Mouse (Mus musculus): ENCODE data around the gene Recql5. TPM values are rescaled to one million over a fixed set of nuclear protein-coding genes. Genes with fewer than 3 reads are reported as not detected.

Recql5 gene
- total and polyA plus RNA-seq, 3 experiments = 6.8 to 10.2 (median 7.4) TPM

- Histone ChIP-seq H3K27ac (no peak overlapping the region), H3K4me3 (no peak overlapping the region), H3K36me3 (ENCODE audit: control insufficient read depth, insufficient read depth, low read length) (no peaks in the 10 kb centered on the region), H3K9ac (ENCODE audit: low read depth, low read length) (no peak overlapping the region), H3K27me3 (ENCODE audit: control insufficient read depth, insufficient read depth, low read length) (no peaks in the 10 kb centered on the region), H3K4me1 (ENCODE audit: control insufficient read depth, insufficient read depth, low read length) (no peaks in the 10 kb centered on the region), H3K79me2 (replicated peaks; ENCODE audit: control insufficient read depth, insufficient read depth, low read length) (no peaks in the 10 kb centered on the region)
- intact Hi-C loops (cut with DNase I) = no loop called here
- no peak for DNase-seq
- 87% methylated on average over 5 of the region's 5 CpGs for WGBS
- no peak for TF ChIP-seq POLR2A (IDR thresholded peaks at IDR 0.05; ENCODE audit: insufficient read depth, low read depth, low read length)
- peak; percentile 7; the same call in 1 of the 2 replicates for TF ChIP-seq CTCF (IDR thresholded peaks at IDR 0.05)
- TF ChIP-seq EP300 (IDR thresholded peaks at IDR 0.05; ENCODE audit: insufficient read depth, low read depth, low read length) = no peak
Measured at GRCm38 (mm10) chr11:115876438-115876837, 56.8 kb downstream of the Recql5 start.

GRCm38 (mm10) chr11:115875935-115876334, 57.3 kb downstream of the Recql5 start:
- intact Hi-C loops (cut with DNase I) = no loop called here
- 87% methylated on average over 3 of the region's 3 CpGs for WGBS
- Histone ChIP-seq H3K9ac (ENCODE audit: low read depth, low read length) (no peak overlapping the region), H3K27me3 (ENCODE audit: control insufficient read depth, insufficient read depth, low read length) (no peaks in the 10 kb centered on the region), H3K27ac (no peak overlapping the region), H3K4me1 (ENCODE audit: control insufficient read depth, insufficient read depth, low read length) (no peaks in the 10 kb centered on the region), H3K36me3 (ENCODE audit: control insufficient read depth, insufficient read depth, low read length) (no peaks in the 10 kb centered on the region), H3K79me2 (replicated peaks; ENCODE audit: control insufficient read depth, insufficient read depth, low read length) (no peaks in the 10 kb centered on the region), H3K4me3 (no peak overlapping the region)
- TF ChIP-seq POLR2A (IDR thresholded peaks at IDR 0.05; ENCODE audit: insufficient read depth, low read depth, low read length) = no peak
- TF ChIP-seq CTCF (IDR thresholded peaks at IDR 0.05) = no peak
- TF ChIP-seq EP300 (IDR thresholded peaks at IDR 0.05; ENCODE audit: insufficient read depth, low read depth, low read length) = no peak
- no peak for DNase-seq

GRCm38 (mm10) chr11:115872437-115872836, 60.8 kb downstream of the Recql5 start:
- 74% methylated on average over 4 of the region's 4 CpGs for WGBS

DNA sequence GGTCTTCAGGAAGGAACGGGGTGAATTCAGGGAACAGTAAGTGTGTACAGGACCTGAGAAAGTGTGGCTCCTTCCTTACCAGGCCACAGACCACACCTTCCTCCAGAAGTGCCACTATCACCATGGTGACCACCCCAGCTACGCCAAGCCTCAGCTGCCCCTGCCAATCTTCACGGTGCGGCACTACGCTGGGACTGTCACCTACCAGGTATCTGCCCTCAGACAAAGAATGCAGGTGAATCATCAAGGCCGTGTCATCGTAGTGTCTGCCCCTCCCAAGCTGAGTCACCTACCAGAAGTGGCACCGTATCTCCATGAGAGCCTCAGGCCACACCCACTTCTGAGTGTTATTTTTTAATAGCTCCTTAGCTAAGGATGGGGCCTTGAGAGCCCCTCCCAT, 63.9 kb downstream of the Recql5 start:
- no peak overlapping the region for H3K27ac ChIP-seq
- intact Hi-C loops (cut with DNase I) = no loop called here
- DNase-seq = no peak
- 61% methylated on average over 8 of the region's 8 CpGs for WGBS
- TF ChIP-seq POLR2A (IDR thresholded peaks at IDR 0.05; ENCODE audit: insufficient read depth, low read depth, low read length) = no peak
- no peak for TF ChIP-seq CTCF (IDR thresholded peaks at IDR 0.05)
- TF ChIP-seq EP300 (IDR thresholded peaks at IDR 0.05; ENCODE audit: insufficient read depth, low read depth, low read length) = no peak
- no peak overlapping the region for H3K4me3 ChIP-seq
- no peak overlapping the region for H3K9ac ChIP-seq (ENCODE audit: low read depth, low read length)
- H3K4me1 ChIP-seq (ENCODE audit: control insufficient read depth, insufficient read depth, low read length) = no peaks in the 10 kb centered on the region
- H3K36me3 ChIP-seq (ENCODE audit: control insufficient read depth, insufficient read depth, low read length) = no peaks in the 10 kb centered on the region
- no peaks in the 10 kb centered on the region for H3K79me2 ChIP-seq (replicated peaks; ENCODE audit: control insufficient read depth, insufficient read depth, low read length)
- H3K27me3 ChIP-seq (ENCODE audit: control insufficient read depth, insufficient read depth, low read length) = no peaks in the 10 kb centered on the region

More at GRCm38 (mm10) chr11:115872437-115872836, 60.8 kb downstream of the Recql5 start:
- Histone ChIP-seq H3K36me3 (ENCODE audit: control insufficient read depth, insufficient read depth, low read length) (no peaks in the 10 kb centered on the region), H3K4me3 (no peak overlapping the region), H3K4me1 (ENCODE audit: control insufficient read depth, insufficient read depth, low read length) (no peaks in the 10 kb centered on the region), H3K9ac (ENCODE audit: low read depth, low read length) (no peak overlapping the region), H3K79me2 (replicated peaks; ENCODE audit: control insufficient read depth, insufficient read depth, low read length) (no peaks in the 10 kb centered on the region), H3K27ac (no peak overlapping the region), H3K27me3 (ENCODE audit: control insufficient read depth, insufficient read depth, low read length) (no peaks in the 10 kb centered on the region)
- no peak for DNase-seq
- TF ChIP-seq CTCF (IDR thresholded peaks at IDR 0.05) (no peak), EP300 (IDR thresholded peaks at IDR 0.05; ENCODE audit: insufficient read depth, low read depth, low read length) (no peak), POLR2A (IDR thresholded peaks at IDR 0.05; ENCODE audit: insufficient read depth, low read depth, low read length) (no peak)
- intact Hi-C loops (cut with DNase I) = no loop called here

GRCm38 (mm10) chr11:115863895-115864294, 69.4 kb downstream of the Recql5 start:
- intact Hi-C loops (cut with DNase I) = no loop called here
- H3K27me3 ChIP-seq (ENCODE audit: control insufficient read depth, insufficient read depth, low read length) = peaks cover 4% of the 10 kb centered on the region
- H3K9ac ChIP-seq (ENCODE audit: low read depth, low read length) = no peak overlapping the region
- H3K36me3 ChIP-seq (ENCODE audit: control insufficient read depth, insufficient read depth, low read length) = no peaks in the 10 kb centered on the region
- TF ChIP-seq CTCF (IDR thresholded peaks at IDR 0.05) (peak; percentile 29), POLR2A (IDR thresholded peaks at IDR 0.05; ENCODE audit: insufficient read depth, low read depth, low read length) (no peak), EP300 (IDR thresholded peaks at IDR 0.05; ENCODE audit: insufficient read depth, low read depth, low read length) (no peak)
- H3K79me2 ChIP-seq (replicated peaks; ENCODE audit: control insufficient read depth, insufficient read depth, low read length) = no peaks in the 10 kb centered on the region
- no peak for DNase-seq
- H3K27ac ChIP-seq = no peak overlapping the region
- WGBS = 88% methylated on average over 8 of the region's 8 CpGs
- no peak overlapping the region for H3K4me3 ChIP-seq
- H3K4me1 ChIP-seq (ENCODE audit: control insufficient read depth, insufficient read depth, low read length) = no peaks in the 10 kb centered on the region

- intact Hi-C loops (cut with DNase I) = loop anchor here (1.0 to 2.0 kb wide), 2 partner anchors 35 to 137 kb away; partner anchors contain the start of gene Llgl2
- peak; percentile 96 for TF ChIP-seq CTCF (IDR thresholded peaks at IDR 0.05)
- no peak for TF ChIP-seq POLR2A (IDR thresholded peaks at IDR 0.05; ENCODE audit: insufficient read depth, low read depth, low read length)
- peak overlapping the region; percentile 46 for H3K4me3 ChIP-seq
- peak overlapping the region; percentile 77 for H3K9ac ChIP-seq (ENCODE audit: low read depth, low read length)
- peaks cover 11% of the 10 kb centered on the region for H3K27me3 ChIP-seq (ENCODE audit: control insufficient read depth, insufficient read depth, low read length)
- no peaks in the 10 kb centered on the region for H3K4me1 ChIP-seq (ENCODE audit: control insufficient read depth, insufficient read depth, low read length)
- H3K79me2 ChIP-seq (replicated peaks; ENCODE audit: control insufficient read depth, insufficient read depth, low read length) = no peaks in the 10 kb centered on the region
- DNase-seq = peak; percentile 90 to 95
- no peak overlapping the region for H3K27ac ChIP-seq
- WGBS = 1% methylated on average over 75 of the region's 75 CpGs
- H3K36me3 ChIP-seq (ENCODE audit: control insufficient read depth, insufficient read depth, low read length) = no peaks in the 10 kb centered on the region
Measured at GRCm38 (mm10) chr11:115859143-115859945, 73.9 kb downstream of the Recql5 start.

Measured in heart, adult 2 months (tissue).